Mouse (Mus musculus) forebrain, postnatal 0 days (tissue): ENCODE results near the gene Erc2. TPM values are rescaled to one million over a fixed set of nuclear protein-coding genes. Genes with fewer than 3 reads are reported as not detected.

Source experiments
- ATAC-seq: fragments of 200-750 bp; cut with Nextera tagmentation; 2 replicates; pipeline ENCODE4 v1.8.0; 2017; ENCODE audit warnings: mild to moderate bottlenecking, moderate library complexity
- DNase-seq: peaks from one replicate; pipeline ENCODE4 v3.0.0-alpha.2; 2015
- H3K27ac ChIP-seq: fragments of 300-500 bp; sonication (generic); 2 replicates; pipeline ENCODE4 v1.5.1; 2014; ENCODE audit warnings: low read depth, mild to moderate bottlenecking, antibody characterized with exemption, low read length, moderate library complexity, mixed read lengths
- H3K27me3 ChIP-seq: fragments of 300-500 bp; sonication (generic); 2 replicates; pipeline ENCODE4 v1.6.1; 2014; ENCODE audit warnings: mild to moderate bottlenecking, low read length, mixed read lengths; ENCODE audit not compliant: insufficient read depth
- H3K36me3 ChIP-seq: fragments of 300-500 bp; sonication (generic); 2 replicates; pipeline ENCODE4 v1.6.1; 2014; ENCODE audit warnings: mild to moderate bottlenecking, moderate library complexity; ENCODE audit not compliant: insufficient read depth
- H3K4me1 ChIP-seq: fragments of 300-500 bp; sonication (generic); 2 replicates; pipeline ENCODE4 v1.6.1; 2014; ENCODE audit warnings: antibody characterized with exemption; ENCODE audit not compliant: insufficient read depth
- H3K4me2 ChIP-seq: fragments of 300-500 bp; sonication (generic); 2 replicates; pipeline ENCODE4 v1.6.1; 2014; ENCODE audit warnings: low read depth, mild to moderate bottlenecking, moderate library complexity
- H3K4me3 ChIP-seq: fragments of 300-500 bp; sonication (generic); 2 replicates; pipeline ENCODE4 v1.5.1; 2014; ENCODE audit warnings: low read depth, low read length, mixed read lengths
- H3K9ac ChIP-seq: fragments of 300-500 bp; sonication (generic); 2 replicates; pipeline ENCODE4 v1.6.1; 2014; ENCODE audit warnings: mild to moderate bottlenecking
- H3K9me3 ChIP-seq: fragments of 300-500 bp; sonication (generic); 2 replicates; pipeline ENCODE4 v1.6.1; 2016; ENCODE audit warnings: low read length
- CTCF ChIP-seq: sonication (generic); IDR thresholded peaks from 2 replicates; pipeline ENCODE4 v1.5.1; 2016; ENCODE audit warnings: antibody characterized with exemption, control low read depth, low read depth
- WGBS: fragments of 180-500 bp; shearing (Covaris S2); extraction: QIAGEN DNeasy Blood & Tissue Kit; methylation state at CpG from one replicate; pipeline ENCODE4 v1.1.7; 2014; 5-methylcytosine and 5-hydroxymethylcytosine counted together
- polyA plus RNA-seq: library from polyadenylated mRNA; unstranded; fragments of >200 nt; fragmentation: Nextera tagmentation; extraction: Ambion mirVana; gene quantifications from 2 replicates; pipeline ENCODE4 v1.2.1, GENCODE M21; 2015
- total RNA-seq: library from RNA; depleted of rRNA; stranded (reverse); fragments of >200 nt; gene quantifications from 2 replicates; pipeline ENCODE4 v1.2.3, GENCODE M21; 2014

The Erc2 gene
- total and polyA plus RNA-seq, 2 experiments from 2014 or later, result 106 to 117 TPM

DNA sequence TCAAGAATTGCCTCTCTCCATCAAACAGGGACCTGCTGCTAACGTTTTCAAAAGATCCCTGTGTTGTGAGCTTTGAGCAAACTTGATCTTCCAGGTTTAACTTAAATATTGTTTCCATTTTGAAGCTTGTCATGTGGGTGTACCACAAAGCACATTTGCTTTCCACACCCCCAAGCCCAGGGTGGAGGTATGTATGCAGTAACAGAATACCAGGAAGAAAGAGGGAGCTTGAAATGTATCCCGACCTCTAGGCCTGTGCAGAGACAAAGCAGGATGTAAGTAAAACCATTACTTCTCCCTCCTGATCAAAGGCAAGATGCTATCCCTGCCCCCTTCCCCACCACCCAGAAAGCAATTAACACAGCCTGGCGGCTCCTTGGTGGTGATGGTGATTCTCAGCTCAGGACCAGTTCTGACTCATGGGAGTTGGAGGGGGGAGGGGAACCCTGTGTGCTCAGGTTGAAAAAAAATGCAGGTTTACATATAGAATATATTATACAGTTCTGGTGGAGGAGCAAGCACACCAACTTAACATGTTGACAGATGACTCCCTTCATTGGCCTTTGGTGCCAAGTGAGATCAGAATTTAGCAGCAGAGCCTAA, 710.2 kb downstream of the Erc2 start:
- Histone ChIP-seq H3K9ac (no peak overlapping the region), H3K4me2 (no peak overlapping the region), H3K4me3 (no peak overlapping the region), H3K27ac (no peak overlapping the region), H3K9me3 (no peaks in the 10 kb centered on the region), H3K36me3 (no peaks in the 10 kb centered on the region), H3K4me1 (no peaks in the 10 kb centered on the region), H3K27me3 (no peaks in the 10 kb centered on the region)
- ATAC-seq, result no peak
- 24% methylated on average over 3 of the region's 3 CpGs for WGBS
- no peak for TF ChIP-seq CTCF
- no peak for DNase-seq

DNA sequence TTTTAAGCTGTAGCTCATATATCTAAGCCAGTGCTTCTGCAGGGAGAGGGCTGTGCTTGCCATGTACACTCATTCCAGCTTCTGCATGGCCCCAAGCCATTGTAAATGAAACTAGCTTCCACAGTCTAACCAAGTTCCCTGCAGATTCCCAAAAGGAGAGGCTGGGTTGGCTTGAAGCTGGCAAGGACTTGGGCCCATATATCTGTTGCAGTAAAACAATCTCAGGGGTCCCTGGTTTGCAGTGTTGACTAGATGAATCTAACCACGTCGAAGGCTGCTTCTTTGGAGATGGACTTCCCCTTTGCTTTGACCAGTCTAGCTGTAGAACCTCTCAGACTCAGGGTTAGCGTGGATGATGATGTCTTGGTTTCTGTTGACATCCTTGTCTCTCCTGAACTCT, 716.9 kb downstream of the Erc2 start:
- 88% methylated on average over 3 of the region's 3 CpGs for WGBS
- no peak for DNase-seq

DNA sequence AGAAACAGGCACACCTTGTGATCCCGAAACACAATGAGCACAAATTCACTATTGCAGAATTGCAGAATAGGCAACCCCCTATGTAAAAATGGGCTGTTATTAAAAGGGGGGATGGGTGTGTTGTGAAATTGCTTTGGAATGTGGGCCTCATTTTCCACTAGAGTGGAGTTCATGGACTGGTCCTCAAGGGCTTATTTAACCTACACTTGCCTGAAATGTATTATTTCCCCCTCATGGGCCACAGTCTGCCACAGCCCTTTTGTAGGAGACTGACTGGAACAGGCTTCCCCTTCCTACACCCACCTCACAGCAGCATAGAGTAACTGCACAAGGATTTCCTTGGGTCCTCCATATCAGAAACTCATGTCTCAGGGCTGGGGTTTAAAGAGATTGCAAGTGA, 726.9 kb downstream of the Erc2 start:
- no peak overlapping the region for H3K4me2 ChIP-seq
- H3K36me3 ChIP-seq, result no peaks in the 10 kb centered on the region
- no peak for TF ChIP-seq CTCF
- WGBS, result 32% methylated on average over 1 of the region's 1 CpGs
- H3K4me3 ChIP-seq, result no peak overlapping the region
- no peaks in the 10 kb centered on the region for H3K27me3 ChIP-seq
- H3K27ac ChIP-seq, result no peak overlapping the region
- no peak overlapping the region for H3K9ac ChIP-seq
- no peak for ATAC-seq
- no peak for DNase-seq
- H3K9me3 ChIP-seq, result no peaks in the 10 kb centered on the region
- no peaks in the 10 kb centered on the region for H3K4me1 ChIP-seq

More for the DNA sequence above, 716.9 kb downstream of the Erc2 start:
- Histone ChIP-seq H3K9ac (no peak overlapping the region), H3K4me2 (no peak overlapping the region), H3K4me3 (no peak overlapping the region), H3K9me3 (no peaks in the 10 kb centered on the region), H3K27me3 (no peaks in the 10 kb centered on the region), H3K4me1 (no peaks in the 10 kb centered on the region), H3K27ac (no peak overlapping the region), H3K36me3 (no peaks in the 10 kb centered on the region)
- TF ChIP-seq CTCF, result no peak
- no peak for ATAC-seq

DNA sequence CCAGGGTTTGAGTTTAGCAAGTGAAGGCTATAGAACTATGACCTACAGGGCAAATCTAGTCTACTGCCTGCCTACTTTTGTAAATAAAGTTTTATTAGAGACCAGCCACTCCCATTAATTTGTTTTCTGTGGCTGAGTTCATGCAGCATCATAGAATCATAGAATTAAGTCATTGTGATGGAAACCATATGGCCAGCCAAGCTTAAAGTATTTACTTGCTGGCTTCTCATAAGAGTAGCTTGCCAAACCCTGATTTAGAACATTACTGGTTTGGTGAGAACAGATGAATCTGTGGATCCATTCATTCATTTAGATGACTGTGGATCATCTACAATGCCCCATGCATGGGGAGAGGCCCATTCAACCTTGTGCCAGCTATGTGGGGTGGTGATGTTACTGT, 733.8 kb downstream of the Erc2 start:
- Histone ChIP-seq H3K27ac (no peak overlapping the region), H3K4me2 (no peak overlapping the region), H3K9ac (no peak overlapping the region), H3K36me3 (no peaks in the 10 kb centered on the region), H3K27me3 (no peaks in the 10 kb centered on the region), H3K4me3 (no peak overlapping the region), H3K4me1 (no peaks in the 10 kb centered on the region), H3K9me3 (no peaks in the 10 kb centered on the region)
- no peak for ATAC-seq
- TF ChIP-seq CTCF, result no peak
- no peak for DNase-seq

DNA sequence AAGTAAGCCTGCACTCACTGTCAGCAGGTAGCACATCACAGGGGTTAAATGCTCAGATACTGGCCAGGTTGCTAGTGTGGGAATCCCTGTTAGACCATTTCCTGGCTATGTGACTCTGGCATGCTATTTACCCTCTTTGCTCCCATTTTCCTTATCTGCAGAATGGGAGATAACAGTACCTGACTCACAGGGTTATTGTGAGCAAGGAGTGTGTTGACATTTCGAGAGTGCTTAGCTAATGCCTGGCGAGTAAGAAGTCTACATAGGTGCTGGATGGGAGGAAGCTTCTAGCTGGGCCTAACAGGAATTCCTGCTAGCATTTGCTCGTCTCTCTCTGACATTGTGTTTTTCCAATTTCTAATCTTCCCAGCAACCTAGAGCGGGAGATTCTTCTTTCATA, 737.3 kb downstream of the Erc2 start:
- ATAC-seq (no peak), DNase-seq (no peak)
- Histone ChIP-seq H3K4me3 (no peak overlapping the region), H3K9ac (no peak overlapping the region), H3K36me3 (no peaks in the 10 kb centered on the region), H3K4me2 (no peak overlapping the region), H3K27me3 (no peaks in the 10 kb centered on the region), H3K4me1 (no peaks in the 10 kb centered on the region), H3K9me3 (no peaks in the 10 kb centered on the region), H3K27ac (no peak overlapping the region)
- 89% methylated on average over 4 of the region's 4 CpGs for WGBS
- TF ChIP-seq CTCF, result no peak

DNA sequence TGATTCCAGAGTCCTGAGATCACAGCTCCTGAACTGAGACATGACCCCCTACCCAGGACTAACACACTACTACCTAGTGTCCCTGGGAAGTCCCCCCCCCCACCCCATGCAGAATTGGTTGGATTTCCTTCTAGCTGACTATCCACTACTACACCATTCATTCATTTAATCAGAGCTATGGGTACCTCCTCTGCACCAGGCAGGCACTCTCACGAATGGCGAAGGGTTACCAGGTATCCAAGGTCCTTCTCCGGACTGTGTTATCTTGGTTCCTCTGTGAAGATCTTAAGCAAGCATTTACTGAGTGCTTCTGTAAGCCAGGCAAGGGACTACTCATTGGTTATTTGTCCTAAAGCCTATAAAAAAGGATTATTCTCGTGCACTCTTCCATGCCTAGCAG, 737.8 kb downstream of the Erc2 start:
- Histone ChIP-seq H3K4me3 (no peak overlapping the region), H3K27ac (no peak overlapping the region), H3K9ac (no peak overlapping the region), H3K4me1 (no peaks in the 10 kb centered on the region), H3K9me3 (no peaks in the 10 kb centered on the region), H3K4me2 (no peak overlapping the region), H3K36me3 (no peaks in the 10 kb centered on the region), H3K27me3 (no peaks in the 10 kb centered on the region)
- no peak for DNase-seq
- no peak for ATAC-seq
- 91% methylated on average over 4 of the region's 4 CpGs for whole genome bisulfite sequencing
- TF ChIP-seq CTCF, result no peak

DNA sequence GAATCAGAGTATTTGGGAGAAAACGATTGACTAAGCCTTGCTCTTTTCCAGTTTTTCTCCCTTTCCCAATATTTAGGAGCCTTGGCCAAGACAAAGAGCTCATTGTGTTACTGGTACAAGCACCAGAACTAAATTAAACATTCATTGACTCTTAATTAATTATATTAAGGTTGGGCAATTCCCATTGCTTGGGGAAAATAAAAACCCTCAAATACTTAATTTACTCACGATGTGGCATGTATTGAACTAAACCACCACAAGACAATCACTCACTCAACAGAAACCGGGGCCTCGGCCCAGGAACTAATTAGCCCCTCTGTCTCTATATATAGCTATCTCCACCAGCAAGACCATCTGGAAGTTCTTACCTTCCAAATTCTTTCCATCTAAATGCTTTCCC, 740.1 kb downstream of the Erc2 start:
- 11% methylated on average over 4 of the region's 4 CpGs for WGBS
- Histone ChIP-seq H3K27me3 (no peaks in the 10 kb centered on the region), H3K27ac (no peak overlapping the region), H3K4me1 (no peaks in the 10 kb centered on the region), H3K4me3 (no peak overlapping the region), H3K4me2 (no peak overlapping the region), H3K9me3 (no peaks in the 10 kb centered on the region), H3K9ac (no peak overlapping the region), H3K36me3 (no peaks in the 10 kb centered on the region)
- TF ChIP-seq CTCF, result no peak
- ATAC-seq (no peak), DNase-seq (no peak)
